Mouse (Mus musculus) heart, postnatal 0 days (tissue): ENCODE results near the gene Adarb2.

Experiments used
- CTCF ChIP-seq: IDR thresholded peaks from 2 replicates; pipeline ENCODE4 v1.5.1; 2016; ENCODE audit warnings: antibody characterized with exemption, control low read depth, low read depth
- EP300 ChIP-seq: IDR thresholded peaks from 2 replicates; pipeline ENCODE4 v1.6.1; 2016; ENCODE audit warnings: antibody characterized with exemption, low read depth

- no peak for TF ChIP-seq CTCF
- TF ChIP-seq EP300: no peak
Measured at GRCm38 (mm10) chr13:8573908-8574307, 371.2 kb downstream of the Adarb2 start.
